ENCODE assay signal across 8 mouse cellular contexts in genomic region chr4:151073108-151073744, GRCm38 (mm10). TPM values are rescaled to one million over a fixed set of nuclear protein-coding genes. Genes with fewer than 3 reads are reported as not detected.
DNase-seq lines count a peak whose midpoint lies in the region; ATAC-seq and TF ChIP-seq lines count a peak whose summit lies in the region.

No protein-coding gene starts in this region.

- H3K4me1 ChIP-seq in hindbrain, postnatal 0 days (ENCODE audit: insufficient read depth, low read length): no peaks in the 10 kb centered on the region

- TF ChIP-seq CTCF in hindbrain, postnatal 0 days (IDR thresholded peaks at IDR 0.05; ENCODE audit: low read depth): peak; percentile 92

- no peak overlapping the region for H3K4me2 ChIP-seq in hindbrain, postnatal 0 days (ENCODE audit: low read depth, low read length)

- no peak overlapping the region for H3K9ac ChIP-seq in hindbrain, postnatal 0 days (replicated peaks; ENCODE audit: low read length)

- H3K9me3 ChIP-seq in hindbrain, postnatal 0 days (ENCODE audit: low read length): no peaks in the 10 kb centered on the region

- WGBS in hindbrain, postnatal 0 days: 51% methylated on average over 13 of the region's 13 CpGs

- H3K4me3 ChIP-seq in hindbrain, postnatal 0 days (ENCODE audit: low read length): no peak overlapping the region

- no peak overlapping the region for H3K27ac ChIP-seq in hindbrain, postnatal 0 days

- peak; percentile 54 for ATAC-seq in activated CD4-positive, CD25-positive, alpha-beta regulatory T cell, adult 4 months
- ATAC-seq in hindbrain, postnatal 0 days: peak; percentile 86
- ATAC-seq in megakaryocyte-erythroid progenitor cell, adult 5-6 weeks (replicated peaks; ENCODE audit: low FRiP score, low TSS enrichment, poor library complexity, severe bottlenecking): peak; percentile 71

- peaks cover 74% of the 10 kb centered on the region for H3K36me3 ChIP-seq in hindbrain, postnatal 0 days (ENCODE audit: insufficient read depth, low read length)

- no peaks in the 10 kb centered on the region for H3K27me3 ChIP-seq in hindbrain, postnatal 0 days (ENCODE audit: insufficient read depth, low read length)

- DNase-seq in cerebellum, adult 9-10 months: peak; percentile 92
- DNase-seq in frontal cortex, adult 2 months (ENCODE audit: extremely low spot score in 1 of 2, low spot score in 1 of 2): peak; percentile 38 to 93
- peak; percentile 89 for DNase-seq in hindbrain, postnatal 0 days (ENCODE audit: low spot score)
- peak; percentile 60 to 74 for DNase-seq in layer of hippocampus, postnatal 36 days
- peak; percentile 88 for DNase-seq in right cerebral cortex, adult 2 months (ENCODE audit: low spot score in 2 of 2)
- peak; percentile 49 to 79 for DNase-seq in urinary bladder, postnatal 4 days (ENCODE audit: low spot score in 2 of 2)

RNA-seq across cellular contexts. Expression of gene Vamp3, which starts 15.5 kb away (rescaled TPM):
- 10 to 100 TPM; 47.9 to 50.8 TPM for polyA plus RNA-seq in activated CD4-positive, CD25-positive, alpha-beta regulatory T cell, adult 4 months (2017; shearing (Covaris generic))
- 53.5 and 55.8 TPM in 2 replicates for polyA plus RNA-seq in frontal cortex, adult 2 months (2012; rRNA removed)
- total RNA-seq in hindbrain, postnatal 0 days (2014; rRNA removed): 34.2 and 35.2 TPM in 2 replicates
- 56.3 and 57.0 TPM in 2 replicates for polyA plus RNA-seq in hindbrain, postnatal 0 days (2015; fragmentation: Nextera tagmentation; extraction: Ambion mirVana)
- total RNA-seq in layer of hippocampus, postnatal 36 days (2021): 10 to 100 TPM; 33.6 to 34.5 TPM
- 39.5 and 57.8 TPM in 2 replicates for total RNA-seq in megakaryocyte-erythroid progenitor cell, adult 5-6 weeks (2014; fragmentation: Nextera tagmentation)
- 46.4 and 55.0 TPM in 2 replicates for total RNA-seq in megakaryocyte-erythroid progenitor cell, adult 5-6 weeks (2017)

RNA-seq across cellular contexts. Expression of gene Gm13090, which starts 16.1 kb away (rescaled TPM):
- polyA plus RNA-seq in activated CD4-positive, CD25-positive, alpha-beta regulatory T cell, adult 4 months (2017; shearing (Covaris generic)): not detected
- polyA plus RNA-seq in frontal cortex, adult 2 months (2012; rRNA removed): not detected in 2 replicates
- total RNA-seq in hindbrain, postnatal 0 days (2014; rRNA removed): not detected in 2 replicates
- polyA plus RNA-seq in hindbrain, postnatal 0 days (2015; fragmentation: Nextera tagmentation; extraction: Ambion mirVana): not detected in 2 replicates
- total RNA-seq in layer of hippocampus, postnatal 36 days (2021): not detected
- total RNA-seq in megakaryocyte-erythroid progenitor cell, adult 5-6 weeks (2014; fragmentation: Nextera tagmentation): not detected in 2 replicates
- not detected in 2 replicates for total RNA-seq in megakaryocyte-erythroid progenitor cell, adult 5-6 weeks (2017)

RNA-seq across cellular contexts. Expression of gene Per3, which starts 28.8 kb away (rescaled TPM):
- 1 to 10 TPM; 3.3 to 4.7 TPM for polyA plus RNA-seq in activated CD4-positive, CD25-positive, alpha-beta regulatory T cell, adult 4 months (2017; shearing (Covaris generic))
- polyA plus RNA-seq in frontal cortex, adult 2 months (2012; rRNA removed): 41.7 and 45.1 TPM in 2 replicates
- 4.0 and 11.4 TPM in 2 replicates for total RNA-seq in hindbrain, postnatal 0 days (2014; rRNA removed)
- polyA plus RNA-seq in hindbrain, postnatal 0 days (2015; fragmentation: Nextera tagmentation; extraction: Ambion mirVana): 4.7 and 5.0 TPM in 2 replicates
- total RNA-seq in layer of hippocampus, postnatal 36 days (2021): 10 to 100 TPM; 30.1 to 39.4 TPM
- 8.4 and 8.9 TPM in 2 replicates for total RNA-seq in megakaryocyte-erythroid progenitor cell, adult 5-6 weeks (2014; fragmentation: Nextera tagmentation)
- total RNA-seq in megakaryocyte-erythroid progenitor cell, adult 5-6 weeks (2017): 4.4 and 6.1 TPM in 2 replicates
